Mouse (Mus musculus) retina, postnatal 1 day (tissue): Measurements from ENCODE around the gene Dcps.

ENCODE experiments used
- DNase-seq: peaks from one replicate; pipeline ENCODE4 v3.0.0-alpha.2; 2012

Dcps gene

GRCm38 (mm10) chr9:35175251-35176123 is at the start of gene Dcps:
Gene Dcps, minus strand, starts transcription at chr9:35176061.
- DNase-seq: peak; percentile 96

DNA sequence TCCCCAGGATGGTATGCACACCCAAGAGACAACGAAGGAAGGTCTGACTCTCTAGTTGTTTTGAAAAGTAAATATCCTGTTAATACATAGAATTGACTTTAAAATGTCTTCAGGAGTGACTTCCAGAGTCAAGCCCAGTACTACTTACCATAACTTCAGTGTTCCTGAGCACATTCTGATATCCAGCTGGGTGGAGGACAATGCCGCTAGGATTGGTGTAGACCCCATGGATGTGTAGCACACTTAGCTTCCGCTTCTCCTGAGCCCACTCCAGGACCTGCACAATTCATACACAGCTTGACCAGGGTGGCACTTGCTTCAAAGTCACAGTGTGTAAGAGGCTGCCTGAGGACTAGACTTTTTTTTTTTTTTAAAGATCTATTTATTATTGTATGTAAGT is 47.6 kb upstream of the Dcps start:
- no peak for DNase-seq

DNA sequence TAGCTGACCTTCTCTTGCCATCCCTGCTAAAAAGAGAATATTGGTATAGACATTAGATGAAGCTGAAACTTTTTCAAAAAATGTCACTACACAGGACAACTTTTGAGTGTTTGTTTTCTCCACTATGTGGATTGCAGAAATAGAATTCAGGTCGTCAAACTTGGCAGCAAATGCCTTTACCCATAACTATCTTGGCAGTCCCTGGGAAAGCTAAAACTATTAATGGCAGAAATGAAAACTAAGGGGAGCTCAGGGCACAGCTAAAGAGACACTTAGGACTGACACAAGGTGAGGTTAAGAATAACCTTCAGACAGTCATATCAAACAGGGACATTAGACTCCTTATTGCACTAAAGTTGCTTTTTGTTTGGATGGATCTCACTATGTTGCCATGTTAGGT is 42.1 kb upstream of the Dcps start:
- no peak for DNase-seq

DNA sequence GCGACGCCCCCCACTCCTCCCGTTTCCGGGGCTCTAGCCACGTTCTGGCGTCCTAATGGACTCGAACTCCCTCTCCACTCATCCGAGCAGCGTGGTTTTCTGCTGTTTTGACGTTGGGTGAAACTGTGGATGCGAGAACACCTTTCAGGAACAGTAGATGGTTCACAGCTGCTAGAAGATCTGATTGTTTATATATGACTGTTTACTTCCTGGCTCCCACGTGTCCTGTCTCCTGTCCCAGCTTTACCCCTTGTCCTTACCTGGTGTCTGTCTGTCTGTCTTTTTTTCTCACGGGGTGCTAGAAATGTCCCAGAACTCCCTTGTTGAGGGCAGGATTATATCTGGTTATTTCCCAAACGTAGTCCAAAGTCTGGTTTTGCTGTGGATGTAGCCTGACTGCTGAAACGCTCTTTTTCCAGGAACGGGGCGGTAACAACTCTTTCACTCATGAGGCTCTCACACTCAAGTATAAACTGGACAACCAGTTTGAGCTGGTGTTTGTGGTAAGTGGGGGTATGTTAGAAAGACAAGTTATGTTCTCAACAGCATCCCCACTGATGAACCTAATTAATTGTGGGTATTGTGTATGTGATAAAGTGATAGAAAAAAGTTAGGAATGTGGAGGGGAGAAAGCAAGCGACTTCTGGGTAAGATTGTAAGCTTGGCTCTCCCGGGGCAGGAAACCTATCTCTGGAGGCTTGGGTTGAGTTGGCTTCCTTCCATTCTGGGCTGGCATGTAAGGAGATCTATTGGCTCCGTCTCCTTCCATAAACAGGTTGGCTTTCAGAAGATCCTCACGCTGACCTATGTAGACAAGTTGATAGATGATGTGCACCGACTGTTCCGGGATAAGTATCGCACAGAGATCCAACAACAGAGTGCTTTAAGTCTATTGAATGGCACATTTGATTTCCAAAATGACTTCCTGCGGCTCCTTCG is 36.0 kb upstream of the Dcps start:
- no peak for DNase-seq

DNA sequence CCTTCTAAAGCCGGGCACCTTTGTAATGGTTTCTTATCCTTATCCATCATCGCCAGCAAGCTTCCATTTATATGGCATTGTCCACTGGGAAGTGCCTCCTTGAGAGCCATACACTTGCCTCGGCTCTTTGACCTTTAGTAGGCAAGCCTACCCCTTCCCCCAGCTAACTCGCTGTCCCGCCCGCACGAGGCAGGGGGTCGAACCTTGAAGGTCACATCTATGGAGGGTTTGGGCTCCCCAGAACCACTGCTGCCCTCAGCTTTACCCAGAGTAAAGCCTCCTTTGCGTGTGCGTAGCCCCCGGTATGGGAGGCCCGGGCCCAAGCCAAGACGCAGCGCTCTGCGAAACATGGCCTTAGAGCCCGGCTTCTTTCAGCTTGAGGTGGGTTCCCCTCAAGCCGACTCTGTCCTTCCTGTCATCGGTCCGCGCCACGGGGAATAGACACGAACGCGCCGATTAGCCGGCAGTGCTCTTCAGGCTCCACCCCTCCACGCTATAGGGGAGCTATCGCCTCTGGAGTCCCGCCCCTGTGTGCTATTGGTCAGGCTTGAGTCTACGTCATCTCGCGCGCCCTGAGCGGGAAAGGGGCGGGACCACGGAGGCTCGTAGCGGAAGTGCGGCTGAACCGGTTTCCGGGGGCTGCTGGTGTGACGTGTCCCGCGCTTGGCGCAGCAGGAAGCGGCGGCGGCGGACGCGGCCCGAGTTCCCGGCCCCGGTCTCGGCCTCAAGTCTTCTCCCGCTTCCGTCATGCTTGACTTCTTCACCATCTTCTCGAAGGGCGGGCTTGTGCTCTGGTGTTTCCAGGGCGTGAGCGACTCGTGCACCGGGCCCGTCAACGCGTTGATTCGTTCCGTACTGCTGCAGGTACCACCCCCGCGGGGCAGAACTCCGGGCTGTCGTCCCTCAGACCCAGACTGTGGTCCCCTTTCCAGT is 34.9 kb upstream of the Dcps start, which contains the start of gene Foxred1:
Foxred1 (minus strand) TSS at position 514 of the 933 bp plus-strand sequence.
- peak; percentile 100 for DNase-seq

DNA sequence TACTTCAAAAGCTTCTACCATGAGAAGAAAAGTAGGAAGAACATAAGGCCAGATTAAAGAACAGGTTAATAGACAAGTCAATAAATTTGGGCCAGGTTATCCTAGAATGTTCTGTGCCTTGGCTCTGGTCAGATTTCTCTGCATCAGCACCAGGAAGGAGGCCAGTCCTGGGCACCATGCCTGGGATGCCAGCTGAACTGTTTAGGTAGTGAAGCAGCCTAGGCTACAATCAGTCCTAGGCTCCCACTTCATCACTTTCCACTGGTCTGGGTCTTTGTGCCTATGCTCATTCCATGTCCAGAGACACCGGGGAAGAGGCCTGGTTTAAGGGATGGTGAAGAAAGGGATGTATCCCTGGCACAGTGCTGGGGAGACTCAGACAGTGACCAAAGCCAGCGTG is 28.6 kb upstream of the Dcps start:
- DNase-seq: no peak

DNA sequence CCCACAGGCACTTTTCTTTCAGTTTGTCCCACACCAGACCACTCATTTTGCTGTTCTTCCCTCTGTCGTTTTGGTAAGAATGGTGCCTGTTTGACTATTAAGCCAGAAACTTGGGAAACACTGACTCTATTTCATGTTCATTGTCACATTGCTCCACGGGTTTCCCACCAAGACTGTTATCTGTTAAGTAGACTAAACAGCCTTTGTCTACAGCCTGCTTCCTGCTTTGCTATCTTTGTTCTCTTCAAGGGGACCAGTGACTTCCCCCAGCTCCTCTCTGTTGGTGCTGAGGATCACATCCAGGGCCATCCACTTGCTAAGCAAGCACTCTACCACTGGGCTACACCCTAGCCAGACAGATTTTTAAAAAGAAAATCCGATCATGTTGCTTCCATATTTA is 27.7 kb upstream of the Dcps start:
- DNase-seq: no peak

DNA sequence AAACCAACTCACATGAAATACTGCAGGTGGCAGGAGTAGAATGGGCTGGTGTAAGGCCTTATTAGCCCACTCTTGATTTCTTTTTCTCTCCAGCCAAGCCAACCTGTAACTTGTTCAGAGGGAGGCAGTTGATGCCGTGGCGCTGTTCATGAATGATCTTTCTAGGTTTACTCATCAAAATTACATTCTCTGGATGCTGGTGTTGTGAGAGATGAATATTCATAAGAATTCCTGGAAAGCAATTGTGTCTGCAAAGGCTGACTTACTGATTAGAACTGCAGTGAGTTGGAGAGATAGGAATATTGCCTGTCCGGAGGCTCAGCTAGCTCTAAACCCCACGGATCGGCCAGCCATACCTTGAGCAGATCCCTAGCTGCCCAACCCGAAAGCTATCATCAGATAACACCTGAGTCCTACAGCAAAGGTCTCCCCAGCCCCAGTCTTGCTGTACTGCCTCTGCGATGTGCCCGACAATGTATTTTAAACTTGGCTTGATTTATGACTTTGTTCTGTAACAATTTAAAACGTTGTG is 24.7 kb upstream of the Dcps start:
- DNase-seq: no peak

- DNase-seq: peak; percentile 94
Measured at GRCm38 (mm10) chr9:35199772-35200471, 24.1 kb upstream of the Dcps start, which contains the start of the genes Srpr and Tirap. Gene Srpr, plus strand, starts transcription at chr9:35200175. Gene Tirap, minus strand, starts transcription at chr9:35200291.

- DNase-seq: no peak
Measured at GRCm38 (mm10) chr9:35198945-35199771, 23.3 kb upstream of the Dcps start.

DNA sequence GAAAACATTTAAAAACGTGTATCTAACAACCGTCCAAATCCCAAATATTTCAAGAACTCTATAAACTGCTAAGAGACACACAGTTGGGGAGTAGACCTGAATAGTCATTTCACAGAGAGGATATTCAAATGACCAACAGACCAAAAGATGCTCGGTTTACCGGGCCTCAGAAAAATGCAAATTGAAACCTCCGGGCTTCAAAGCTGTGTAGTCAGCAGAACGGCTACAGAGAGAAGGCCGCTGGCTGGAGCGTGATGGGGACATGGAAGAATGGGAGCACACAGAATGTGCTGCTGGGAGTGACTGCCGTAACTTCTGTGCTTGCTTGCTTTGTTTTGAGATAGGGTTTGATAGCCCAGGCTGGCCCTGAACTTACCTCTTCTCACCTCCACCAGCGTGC is 22.5 kb upstream of the Dcps start:
- no peak for DNase-seq

- no peak for DNase-seq
Measured at GRCm38 (mm10) chr9:35197625-35198024, 21.8 kb upstream of the Dcps start.

DNA sequence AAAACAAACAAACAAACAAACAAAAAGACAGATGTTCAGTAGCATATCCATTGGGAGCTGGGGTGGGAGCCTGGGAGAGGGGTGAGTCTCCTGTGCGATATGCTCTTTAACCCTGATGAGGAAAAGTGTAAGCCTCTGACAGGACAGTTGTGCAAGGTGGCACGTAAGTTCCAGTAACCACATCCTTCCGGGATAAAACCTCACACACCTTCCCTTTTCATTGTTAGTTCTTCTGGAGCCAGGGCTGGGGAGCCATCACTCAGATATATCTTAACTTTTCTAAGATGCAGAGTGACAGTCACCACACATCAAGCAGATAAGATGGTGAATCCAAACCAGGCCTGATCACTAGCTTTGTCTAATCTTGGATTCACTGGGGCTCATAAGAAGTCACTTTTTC is 18.2 kb upstream of the Dcps start:
- DNase-seq: no peak

- no peak for DNase-seq
Measured at GRCm38 (mm10) chr9:35192983-35193542, 17.2 kb upstream of the Dcps start.

DNA sequence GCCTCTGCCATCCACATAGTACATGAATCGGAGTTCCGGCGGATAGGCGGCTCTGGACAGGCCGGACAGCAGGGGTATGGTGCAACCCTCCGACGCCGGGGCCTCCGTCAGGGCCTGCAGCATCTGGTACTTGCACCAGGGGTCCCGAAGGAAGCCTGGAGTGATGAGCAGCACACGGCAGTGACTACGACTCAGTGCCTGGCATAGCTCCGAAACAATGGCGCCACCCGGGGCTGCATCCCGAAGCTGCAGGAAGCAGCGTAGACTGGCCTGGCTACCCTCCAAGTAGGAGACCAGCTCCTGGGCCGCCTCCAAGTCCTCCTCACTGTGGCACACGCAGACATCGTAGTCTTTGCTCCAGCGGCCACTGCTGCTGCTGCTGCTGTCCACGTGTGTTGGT is 12.8 kb upstream of the Dcps start:
- DNase-seq: no peak

- DNase-seq: no peak
Measured at GRCm38 (mm10) chr9:35187351-35187903, 11.6 kb upstream of the Dcps start.

DNA sequence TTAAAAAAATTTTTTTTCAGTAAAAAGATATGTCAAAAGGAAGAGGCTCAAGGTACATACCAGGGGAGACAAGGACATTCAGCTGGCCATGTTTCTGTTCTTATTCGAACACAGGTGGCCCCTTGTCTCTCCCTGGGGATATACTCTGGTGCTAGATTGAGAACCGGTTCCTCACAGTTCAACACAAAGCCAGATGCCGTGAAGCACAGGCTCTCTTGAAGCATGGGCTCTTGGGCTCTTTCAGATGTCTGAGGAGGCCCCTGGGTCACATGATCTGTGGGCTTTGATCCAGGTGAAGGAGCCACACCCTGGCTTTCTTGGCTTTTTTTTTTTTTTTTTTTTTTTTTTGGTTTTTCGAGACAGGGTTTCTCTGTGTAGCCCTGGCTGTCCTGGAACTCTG is 10.6 kb upstream of the Dcps start:
- DNase-seq: no peak

DNA sequence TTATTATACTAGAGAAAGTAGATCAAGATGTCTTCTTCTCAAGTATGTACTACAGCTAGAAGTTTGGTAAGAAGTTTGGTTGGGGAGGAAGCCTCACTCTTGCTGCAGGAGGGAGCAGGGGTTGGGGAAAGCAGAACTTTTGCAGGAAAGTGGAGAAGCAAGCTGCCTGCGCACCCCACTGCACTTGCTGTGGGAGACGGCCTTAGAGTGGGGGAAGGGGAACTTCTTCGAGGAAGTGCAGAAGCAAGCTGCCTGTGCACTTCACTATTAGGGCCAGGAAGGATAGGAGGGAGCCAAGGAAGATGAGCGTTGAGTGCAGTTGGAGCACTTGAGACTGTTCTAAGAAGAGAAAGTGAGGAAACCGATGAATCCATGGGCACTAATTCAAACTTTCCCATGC is 7.5 kb upstream of the Dcps start:
- no peak for DNase-seq

GRCm38 (mm10) chr9:35182832-35183231 is 7.0 kb upstream of the Dcps start:
- DNase-seq: no peak

DNA sequence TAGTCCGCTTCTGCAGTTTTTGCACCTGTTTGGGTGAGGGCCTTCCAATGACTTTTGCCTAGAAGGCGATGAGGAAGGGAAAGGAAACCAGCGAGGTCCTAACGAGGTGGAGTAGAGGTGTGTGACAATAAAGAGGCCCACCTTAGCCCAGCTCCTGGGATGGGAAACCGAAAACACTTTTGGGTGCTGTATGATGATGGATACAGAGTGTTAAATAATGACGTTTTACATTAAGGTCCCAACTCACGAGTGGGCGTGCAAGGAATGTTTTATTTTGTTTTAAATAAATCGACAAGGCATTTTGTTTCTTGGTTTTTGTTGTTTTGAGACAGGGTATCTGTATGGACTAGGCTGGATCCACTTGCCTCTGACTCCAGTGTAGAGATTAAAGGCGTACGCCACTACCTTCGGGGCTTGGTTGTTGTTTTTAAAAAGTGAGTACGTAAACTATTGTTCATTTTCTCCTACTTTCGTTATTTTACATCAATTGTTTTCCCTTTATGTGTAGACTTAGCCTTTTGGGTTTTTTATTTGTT is 331 bp upstream of the Dcps start:
- DNase-seq: no peak
